Mouse (Mus musculus) embryonic fibroblast, embryonic 13.5 days (primary cell): Measurements from ENCODE around the gene Unc5c. TPM values are rescaled to one million over a fixed set of nuclear protein-coding genes. Genes with fewer than 3 reads are reported as not detected.

ENCODE experiments used
- H3K27ac ChIP-seq: 2 replicates; pipeline ENCODE4 v1.5.1; 2012; ENCODE audit warnings: low read length, control low read depth, inconsistent platforms; ENCODE audit not compliant: insufficient read depth
- H3K4me1 ChIP-seq: 2 replicates; pipeline ENCODE4 v1.6.1; 2011; ENCODE audit warnings: low read length; ENCODE audit not compliant: control insufficient read depth, insufficient read depth
- H3K4me3 ChIP-seq: 2 replicates; pipeline ENCODE4 v1.5.1; 2011; ENCODE audit warnings: mild to moderate bottlenecking, control low read depth, low read length; ENCODE audit not compliant: insufficient read depth
- CTCF ChIP-seq: IDR thresholded peaks from 2 replicates; pipeline ENCODE4 v1.5.1; 2011; ENCODE audit warnings: mild to moderate bottlenecking, control low read depth, low read length, moderate library complexity, borderline replicate concordance; ENCODE audit not compliant: insufficient read depth
- POLR2A ChIP-seq: IDR thresholded peaks from 2 replicates; pipeline ENCODE4 v1.6.1; 2011; ENCODE audit warnings: low read depth, mild to moderate bottlenecking, control low read depth, low read length, moderate library complexity
- polyA plus RNA-seq: library from polyadenylated mRNA; stranded (reverse); fragments of >200 nt; gene quantifications from 2 replicates; pipeline ENCODE4 v1.2.4, GENCODE M21; 2011; ENCODE audit warnings: low read depth; ENCODE audit not compliant: missing spikeins, insufficient read length

Gene Unc5c
- polyA plus RNA-seq, 1 experiment, result 23.8 TPM

GRCm38 (mm10) chr3:141735285-141735684 is 270.3 kb downstream of the Unc5c start:
- H3K4me3 ChIP-seq, result no peak overlapping the region
- TF ChIP-seq POLR2A, result no peak
- no peak for TF ChIP-seq CTCF

GRCm38 (mm10) chr3:141745322-141745721 is 280.3 kb downstream of the Unc5c start:
- no peak for TF ChIP-seq CTCF
- TF ChIP-seq POLR2A, result no peak

More at GRCm38 (mm10) chr3:141735285-141735684, 270.3 kb downstream of the Unc5c start:
- H3K27ac ChIP-seq, result no peak overlapping the region
- no peaks in the 10 kb centered on the region for H3K4me1 ChIP-seq

GRCm38 (mm10) chr3:141748694-141749381 is 283.8 kb downstream of the Unc5c start:
- Histone ChIP-seq H3K27ac (no peak overlapping the region), H3K4me3 (no peak overlapping the region), H3K4me1 (no peaks in the 10 kb centered on the region)
- TF ChIP-seq POLR2A (no peak), CTCF (no peak)

More at GRCm38 (mm10) chr3:141745322-141745721, 280.3 kb downstream of the Unc5c start:
- Histone ChIP-seq H3K4me3 (no peak overlapping the region), H3K27ac (no peak overlapping the region), H3K4me1 (no peaks in the 10 kb centered on the region)

GRCm38 (mm10) chr3:141752172-141752571 is 287.2 kb downstream of the Unc5c start:
- Histone ChIP-seq H3K4me3 (no peak overlapping the region), H3K27ac (no peak overlapping the region), H3K4me1 (no peaks in the 10 kb centered on the region)
- no peak for TF ChIP-seq POLR2A
- no peak for TF ChIP-seq CTCF

- H3K4me3 ChIP-seq, result no peak overlapping the region
- TF ChIP-seq POLR2A, result no peak
- TF ChIP-seq CTCF, result no peak
- no peaks in the 10 kb centered on the region for H3K4me1 ChIP-seq
- H3K27ac ChIP-seq, result no peak overlapping the region; the same call in 1 of the 2 replicates
Observed at GRCm38 (mm10) chr3:141757259-141757658, 292.2 kb downstream of the Unc5c start.

- Histone ChIP-seq H3K4me1 (no peaks in the 10 kb centered on the region), H3K27ac (no peak overlapping the region), H3K4me3 (no peak overlapping the region)
- TF ChIP-seq POLR2A (no peak), CTCF (no peak)
Observed at GRCm38 (mm10) chr3:141778411-141778919, 313.4 kb downstream of the Unc5c start.

- no peak overlapping the region for H3K27ac ChIP-seq
- no peak for TF ChIP-seq CTCF
- TF ChIP-seq POLR2A, result no peak
- H3K4me3 ChIP-seq, result no peak overlapping the region
- no peaks in the 10 kb centered on the region for H3K4me1 ChIP-seq
Observed at GRCm38 (mm10) chr3:141779186-141779585, 314.2 kb downstream of the Unc5c start.

- Histone ChIP-seq H3K27ac (no peak overlapping the region), H3K4me1 (no peaks in the 10 kb centered on the region), H3K4me3 (no peak overlapping the region)
- TF ChIP-seq POLR2A, result no peak
- TF ChIP-seq CTCF, result no peak
Observed at GRCm38 (mm10) chr3:141782553-141782952, 317.5 kb downstream of the Unc5c start.

GRCm38 (mm10) chr3:141791026-141791780 is 326.2 kb downstream of the Unc5c start:
- no peak overlapping the region for H3K4me3 ChIP-seq
- H3K27ac ChIP-seq, result peak overlapping the region; percentile 61; the same call in 1 of the 2 replicates
- peaks cover 2% of the 10 kb centered on the region; the same call in 1 of the 2 replicates for H3K4me1 ChIP-seq
- TF ChIP-seq POLR2A, result no peak
- TF ChIP-seq CTCF, result no peak

- Histone ChIP-seq H3K4me1 (peaks cover 2% of the 10 kb centered on the region; the same call in 1 of the 2 replicates), H3K27ac (no peak overlapping the region), H3K4me3 (no peak overlapping the region)
- TF ChIP-seq CTCF, result no peak
- no peak for TF ChIP-seq POLR2A
Observed at GRCm38 (mm10) chr3:141792106-141792505, 327.1 kb downstream of the Unc5c start.
